Mouse (Mus musculus) liver, postnatal 0 days (tissue): ENCODE measurements around the gene Bcl2.

Experiments
- CTCF ChIP-seq: sonication (generic); IDR thresholded peaks from 2 replicates; pipeline ENCODE4 v1.5.1; 2016; ENCODE audit warnings: antibody characterized with exemption, low read depth
- EP300 ChIP-seq: IDR thresholded peaks from 2 replicates; pipeline ENCODE4 v1.6.1; 2016; ENCODE audit warnings: antibody characterized with exemption, low read depth, mild to moderate bottlenecking

DNA sequence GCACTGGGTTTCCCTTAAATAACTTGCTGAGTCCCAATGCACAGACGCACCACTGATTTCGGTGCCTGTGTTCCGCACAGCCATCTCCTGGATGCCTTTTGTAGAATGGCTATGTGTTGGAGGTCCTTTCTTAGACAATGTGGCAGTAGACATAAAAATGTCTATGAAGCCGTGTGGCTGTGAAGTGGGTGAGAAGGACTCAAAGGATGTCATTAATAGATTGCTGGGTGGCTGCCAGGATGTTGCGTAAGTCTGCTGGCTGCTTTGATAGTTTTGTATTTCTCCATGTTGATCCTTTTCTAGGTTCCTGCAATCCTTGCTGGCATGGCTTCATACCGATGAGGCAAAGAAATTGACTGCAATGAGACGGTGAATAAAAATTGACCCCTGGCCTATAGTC is 187.3 kb downstream of the Bcl2 start:
- TF ChIP-seq CTCF: no peak
- no peak for TF ChIP-seq EP300
